Mouse (Mus musculus) embryonic facial prominence, embryonic 15.5 days (tissue): ENCODE data around the gene Rtn4rl2. TPM values are rescaled to one million over a fixed set of nuclear protein-coding genes. Genes with fewer than 3 reads are reported as not detected.

Experiments used
- ATAC-seq: fragments of 200-750 bp; cut with Nextera tagmentation; 2 replicates; pipeline ENCODE4 v1.8.0; 2017; ENCODE audit warnings: low read depth, moderate TSS enrichment; ENCODE audit not compliant: insufficient number of reproducible peaks, low FRiP score, low TSS enrichment
- H3K27ac ChIP-seq: fragments of 300-500 bp; sonication (generic); replicated peaks from 2 replicates; pipeline ENCODE4 v1.5.1; 2015; ENCODE audit warnings: mild to moderate bottlenecking, inconsistent platforms
- H3K27me3 ChIP-seq: fragments of 300-500 bp; sonication (generic); 2 replicates; pipeline ENCODE4 v1.6.1; 2015; ENCODE audit warnings: inconsistent platforms
- H3K36me3 ChIP-seq: fragments of 300-500 bp; sonication (generic); 2 replicates; pipeline ENCODE4 v1.6.1; 2015; ENCODE audit warnings: mild to moderate bottlenecking, inconsistent platforms
- H3K4me1 ChIP-seq: fragments of 300-500 bp; sonication (generic); 2 replicates; pipeline ENCODE4 v1.6.1; 2015; ENCODE audit warnings: inconsistent platforms
- H3K4me2 ChIP-seq: fragments of 300-500 bp; sonication (generic); replicated peaks from 2 replicates; pipeline ENCODE4 v1.6.1; 2015; ENCODE audit warnings: mild to moderate bottlenecking, inconsistent platforms
- H3K4me3 ChIP-seq: fragments of 300-500 bp; sonication (generic); replicated peaks from 2 replicates; pipeline ENCODE4 v1.5.1; 2015; ENCODE audit warnings: mild to moderate bottlenecking, inconsistent platforms
- H3K9ac ChIP-seq: fragments of 300-500 bp; sonication (generic); 2 replicates; pipeline ENCODE4 v1.6.1; 2015; ENCODE audit warnings: inconsistent platforms
- H3K9me3 ChIP-seq: fragments of 300-500 bp; sonication (generic); replicated peaks from 2 replicates; pipeline ENCODE4 v1.6.1; 2016; ENCODE audit warnings: inconsistent platforms
- WGBS: fragments of 180-500 bp; shearing (Covaris S2); methylation state at CpG from one replicate; pipeline ENCODE4 v1.1.7; 2015; 5-methylcytosine and 5-hydroxymethylcytosine counted together
- polyA plus RNA-seq: library from polyadenylated mRNA; unstranded; fragments of >200 nt; fragmentation: Nextera tagmentation; extraction: Ambion mirVana; gene quantifications from 2 replicates; pipeline ENCODE4 v1.2.1, GENCODE M21; 2015

Rtn4rl2 gene
- polyA plus RNA-seq = 1.1 and 2.0 TPM in 2 replicates

DNA sequence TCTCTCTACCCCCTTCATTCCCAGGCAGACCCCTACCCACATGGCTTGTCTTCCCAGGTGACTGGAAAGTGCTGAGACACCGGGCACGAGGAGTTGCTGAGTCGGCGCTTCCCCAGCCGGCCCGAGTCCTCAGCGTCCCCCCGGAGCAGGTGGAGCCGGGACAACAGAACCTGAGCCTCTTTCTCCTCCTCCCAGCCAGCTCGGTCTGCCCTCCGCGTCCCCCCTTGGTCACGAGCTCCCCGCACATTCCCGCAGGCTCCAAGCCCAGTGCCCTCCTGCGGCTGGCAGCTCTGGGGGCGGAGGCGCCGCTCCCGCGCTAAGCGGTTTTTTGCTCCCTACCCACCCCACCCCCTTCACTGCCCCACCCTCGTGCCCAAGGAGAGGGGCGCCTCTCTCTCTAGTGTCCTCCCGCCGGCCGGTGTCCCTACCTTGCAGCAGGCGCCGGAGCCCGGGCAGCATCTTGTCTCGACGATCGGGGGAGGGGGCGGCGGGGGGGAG lies at the start of gene Rtn4rl2:
Gene Rtn4rl2 (minus strand): TSS at position 477 of the 498 bp plus-strand sequence.
- Histone ChIP-seq H3K27ac (no peak within 1 kb of the TSS), H3K9ac (no peak within 1 kb of the TSS), H3K4me3 (peak within 1 kb of the TSS; percentile 60), H3K27me3 (peaks cover 88% of the 10 kb centered on the region), H3K9me3 (no peaks in the 10 kb centered on the region), H3K36me3 (no peaks in the 10 kb centered on the region), H3K4me1 (peaks cover 48% of the 10 kb centered on the region), H3K4me2 (peak within 1 kb of the TSS; percentile 80)
- under 1% methylated on average over 35 of the region's 35 CpGs for WGBS
- no peak for ATAC-seq

DNA sequence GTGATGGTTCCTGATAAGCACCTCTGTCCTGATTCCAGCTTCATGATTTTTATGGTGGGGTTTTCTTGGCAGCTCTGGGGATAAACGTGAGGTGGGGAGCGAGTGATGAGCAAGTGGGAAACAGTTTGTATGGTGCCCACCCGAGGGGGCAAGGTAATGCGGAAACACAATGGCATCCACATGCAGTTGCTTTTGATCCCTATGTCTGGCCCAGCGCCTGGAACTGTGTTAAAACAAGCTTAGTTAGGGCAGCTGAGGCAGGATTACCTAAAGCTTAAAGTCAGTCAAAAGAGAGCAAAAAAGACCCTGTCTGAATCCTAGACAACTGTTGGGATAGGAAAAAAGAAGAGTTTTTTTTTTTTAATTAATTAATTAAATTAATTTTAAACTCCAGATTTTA lies 48.6 kb upstream of the Rtn4rl2 start:
- Histone ChIP-seq H3K4me1 (peaks cover 17% of the 10 kb centered on the region), H3K36me3 (no peaks in the 10 kb centered on the region), H3K9ac (no peak overlapping the region), H3K27ac (no peak overlapping the region), H3K4me2 (no peak overlapping the region), H3K27me3 (no peaks in the 10 kb centered on the region), H3K4me3 (no peak overlapping the region), H3K9me3 (no peaks in the 10 kb centered on the region)
- WGBS = 62% methylated on average over 5 of the region's 5 CpGs
- ATAC-seq = no peak

DNA sequence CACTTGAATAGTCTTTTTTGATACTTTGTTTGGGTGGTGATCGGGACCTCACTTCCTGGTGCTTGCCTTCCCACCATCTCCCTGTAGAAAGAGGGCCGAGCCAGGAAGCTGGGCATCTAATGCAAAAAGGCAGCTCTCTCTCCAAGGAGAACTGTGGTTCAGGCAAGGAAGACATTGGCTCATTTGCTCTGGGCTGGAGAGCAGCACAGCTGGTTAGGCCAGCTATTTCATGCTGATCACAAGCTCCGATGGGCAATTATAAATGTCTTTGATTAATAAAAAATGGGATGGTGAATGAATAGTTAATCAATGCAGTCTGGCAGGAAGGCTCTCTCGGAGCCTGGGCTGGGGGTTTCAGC lies 48.1 kb upstream of the Rtn4rl2 start:
- peaks cover 17% of the 10 kb centered on the region for H3K4me1 ChIP-seq
- H3K27me3 ChIP-seq = no peaks in the 10 kb centered on the region
- H3K9ac ChIP-seq = no peak overlapping the region
- H3K36me3 ChIP-seq = no peaks in the 10 kb centered on the region
- H3K4me3 ChIP-seq = no peak overlapping the region
- H3K27ac ChIP-seq = no peak overlapping the region
- ATAC-seq = no peak
- 46% methylated on average over 4 of the region's 4 CpGs for WGBS
- no peaks in the 10 kb centered on the region for H3K9me3 ChIP-seq
- no peak overlapping the region for H3K4me2 ChIP-seq

DNA sequence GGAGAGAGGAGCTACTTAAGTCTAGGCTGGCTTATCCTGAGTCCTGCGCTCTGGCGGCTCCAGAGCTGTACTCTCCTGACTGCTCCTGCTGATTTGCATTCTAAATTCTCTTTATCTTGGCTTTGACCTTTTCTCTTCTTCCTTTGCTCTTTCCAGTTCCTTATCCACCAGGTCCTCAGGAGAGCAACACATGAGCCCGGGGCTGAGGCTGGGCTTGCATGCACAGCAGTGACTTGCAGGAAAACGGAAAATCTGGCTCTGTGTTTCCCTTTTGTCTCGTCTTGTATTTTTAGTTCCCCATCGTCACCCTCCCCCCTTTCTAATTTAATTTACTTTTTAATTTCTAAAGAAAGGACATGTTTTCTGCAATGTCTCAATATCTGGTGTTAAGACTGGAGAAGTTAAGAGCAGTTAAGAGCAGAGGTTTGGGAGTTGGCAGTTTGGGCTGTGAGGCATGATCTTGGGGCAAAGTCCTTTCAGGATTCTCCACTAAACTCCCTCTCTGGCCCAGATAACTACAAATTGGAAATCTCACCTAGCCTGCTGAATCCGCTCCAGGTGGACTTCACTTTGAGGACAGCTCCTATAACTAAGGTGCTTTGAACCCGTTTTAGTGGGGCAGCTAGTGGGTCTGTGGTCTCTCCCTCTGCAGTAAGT lies 47.6 kb upstream of the Rtn4rl2 start:
- Histone ChIP-seq H3K4me2 (no peak overlapping the region), H3K4me1 (peaks cover 17% of the 10 kb centered on the region), H3K4me3 (no peak overlapping the region), H3K27me3 (no peaks in the 10 kb centered on the region), H3K27ac (no peak overlapping the region), H3K36me3 (no peaks in the 10 kb centered on the region), H3K9me3 (no peaks in the 10 kb centered on the region), H3K9ac (no peak overlapping the region)
- no peak for ATAC-seq
- 70% methylated on average over 8 of the region's 8 CpGs for WGBS

DNA sequence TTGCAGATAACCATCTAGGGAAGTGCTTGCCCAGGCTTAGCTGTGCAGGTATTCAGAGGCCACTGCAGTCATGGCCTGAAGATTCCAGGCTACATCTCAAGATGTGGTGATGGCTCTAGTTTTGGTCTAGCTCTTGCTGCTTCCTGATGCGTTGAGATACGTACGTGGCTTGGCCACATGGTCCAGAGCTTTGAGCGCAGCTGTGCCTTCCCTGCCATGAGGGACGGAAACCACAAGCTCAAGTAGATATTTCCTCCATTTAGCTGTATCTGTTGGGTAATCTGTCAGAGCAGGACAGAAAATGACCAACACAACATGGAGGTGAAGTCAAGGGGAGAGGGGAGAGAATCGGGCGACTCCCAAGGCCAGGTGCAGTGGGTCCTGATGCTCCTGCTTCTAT lies 43.7 kb upstream of the Rtn4rl2 start:
- WGBS = 91% methylated on average over 7 of the region's 7 CpGs
- no peaks in the 10 kb centered on the region for H3K9me3 ChIP-seq
- no peak for ATAC-seq

DNA sequence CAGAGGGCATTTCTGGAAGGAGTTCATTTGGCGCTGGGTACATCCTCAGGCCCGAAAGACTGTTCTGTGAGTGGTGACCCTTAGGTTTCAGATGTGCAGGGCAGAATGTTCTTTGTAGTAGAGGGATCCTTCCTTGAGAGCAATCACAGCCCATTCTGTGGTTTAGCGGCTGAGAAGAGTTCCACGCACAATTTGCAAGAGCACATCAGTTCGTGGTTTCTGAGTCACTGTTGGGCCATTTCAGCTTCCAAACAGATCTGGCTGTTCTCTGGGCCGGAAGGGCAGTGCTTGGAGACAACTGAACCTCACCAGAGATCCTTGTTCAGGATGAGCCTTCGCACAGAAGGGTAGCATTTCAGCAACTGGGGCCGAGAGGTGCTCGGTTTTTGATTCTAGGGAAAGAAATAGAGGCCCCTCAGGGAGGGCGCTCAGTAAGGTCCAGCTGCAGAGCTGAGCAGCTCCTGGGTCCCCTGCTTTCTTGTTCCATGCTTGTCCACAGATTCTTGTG lies 33.1 kb upstream of the Rtn4rl2 start:
- no peak for ATAC-seq
- 72% methylated on average over 10 of the region's 10 CpGs for WGBS
- Histone ChIP-seq H3K36me3 (no peaks in the 10 kb centered on the region), H3K9ac (no peak overlapping the region), H3K4me1 (no peaks in the 10 kb centered on the region), H3K27ac (no peak overlapping the region), H3K4me2 (no peak overlapping the region), H3K4me3 (no peak overlapping the region), H3K27me3 (no peaks in the 10 kb centered on the region), H3K9me3 (no peaks in the 10 kb centered on the region)

More for the DNA sequence above, 43.7 kb upstream of the Rtn4rl2 start:
- Histone ChIP-seq H3K27ac (no peak overlapping the region), H3K4me1 (no peaks in the 10 kb centered on the region), H3K27me3 (no peaks in the 10 kb centered on the region), H3K36me3 (no peaks in the 10 kb centered on the region), H3K9ac (no peak overlapping the region), H3K4me2 (no peak overlapping the region), H3K4me3 (no peak overlapping the region)

DNA sequence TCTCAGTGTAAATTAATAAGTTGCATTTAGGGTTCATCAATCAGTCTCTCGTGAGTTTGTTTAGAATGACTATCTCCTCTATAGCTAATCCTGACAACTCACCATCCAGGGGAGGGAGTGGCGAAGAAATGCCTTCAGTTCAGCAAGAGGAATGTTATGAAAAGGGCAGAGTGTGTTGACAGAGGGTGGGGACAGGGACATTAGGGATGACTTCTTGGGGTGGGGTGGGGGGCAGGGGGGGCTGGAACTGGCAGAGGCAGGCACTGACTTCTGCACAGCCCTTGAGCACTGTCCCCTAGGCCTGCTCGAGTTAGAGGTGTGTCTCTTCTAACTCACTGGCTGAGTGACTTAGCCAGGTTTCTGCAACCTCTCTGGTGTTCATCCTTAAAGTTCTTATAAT lies 31.7 kb upstream of the Rtn4rl2 start:
- Histone ChIP-seq H3K9me3 (no peaks in the 10 kb centered on the region), H3K9ac (no peak overlapping the region), H3K4me3 (no peak overlapping the region), H3K4me1 (no peaks in the 10 kb centered on the region), H3K27ac (no peak overlapping the region), H3K4me2 (no peak overlapping the region), H3K27me3 (no peaks in the 10 kb centered on the region), H3K36me3 (no peaks in the 10 kb centered on the region)
- ATAC-seq = no peak
- 61% methylated on average over 3 of the region's 3 CpGs for WGBS

DNA sequence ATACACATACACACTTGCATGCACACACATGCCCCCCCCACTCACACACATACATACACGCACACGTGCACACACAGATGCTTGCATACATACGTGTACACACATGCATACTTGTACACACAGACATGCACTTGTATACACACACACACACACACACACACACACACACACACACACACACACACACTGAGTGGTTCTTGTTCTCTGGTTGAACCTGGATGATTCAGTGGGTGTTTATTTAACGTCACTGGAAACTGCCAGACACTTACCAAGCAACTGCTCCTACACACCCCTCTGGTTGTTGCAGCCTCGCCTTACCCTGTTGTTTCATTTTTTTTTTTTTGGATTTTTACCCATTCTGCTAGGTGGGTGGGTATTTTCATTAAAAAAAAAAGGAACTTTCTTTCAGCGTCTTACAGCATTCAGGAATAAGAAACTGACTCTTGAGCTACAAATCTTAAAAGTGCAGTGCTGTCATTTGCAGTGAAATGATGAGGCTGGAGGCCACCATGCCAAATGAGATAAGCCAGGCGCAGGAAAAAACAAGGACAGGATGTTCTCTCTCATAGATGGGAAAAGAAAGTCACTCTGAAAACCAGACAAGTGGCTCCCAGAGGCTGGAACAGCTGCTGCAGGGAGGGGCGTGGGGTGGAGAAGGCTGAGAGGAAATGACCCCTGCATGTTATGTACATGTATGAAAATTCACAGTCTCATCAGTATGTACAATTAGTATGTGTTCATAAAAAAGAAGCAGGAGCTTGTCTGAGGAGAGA lies 30.2 kb upstream of the Rtn4rl2 start:
- no peak for ATAC-seq
- H3K27ac ChIP-seq = no peak overlapping the region

DNA sequence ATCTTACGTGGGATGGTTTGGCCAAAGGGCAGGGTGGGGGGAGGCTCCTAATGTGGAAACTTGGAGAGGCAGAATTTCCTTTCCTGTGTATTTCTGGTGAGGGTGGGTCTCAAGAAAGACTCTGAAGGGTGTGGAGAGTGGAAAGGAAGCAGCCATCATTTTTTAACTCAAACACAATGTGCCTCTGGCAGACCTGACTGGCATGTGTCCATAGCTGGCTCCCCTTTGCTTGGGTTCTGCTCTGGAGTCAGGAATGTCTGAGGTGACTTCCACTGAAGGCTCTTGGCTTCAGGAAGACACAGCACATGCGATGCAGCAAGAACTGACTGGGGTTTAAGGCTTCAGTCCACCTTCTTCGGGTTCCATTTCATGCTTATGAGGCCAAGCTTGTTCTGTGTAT lies 28.8 kb upstream of the Rtn4rl2 start:
- Histone ChIP-seq H3K36me3 (no peaks in the 10 kb centered on the region), H3K4me2 (no peak overlapping the region), H3K4me3 (no peak overlapping the region), H3K27ac (no peak overlapping the region), H3K9me3 (no peaks in the 10 kb centered on the region), H3K4me1 (no peaks in the 10 kb centered on the region), H3K9ac (no peak overlapping the region), H3K27me3 (no peaks in the 10 kb centered on the region)
- 47% methylated on average over 3 of the region's 3 CpGs for WGBS
- no peak for ATAC-seq

More for the DNA sequence above, 30.2 kb upstream of the Rtn4rl2 start:
- 75% methylated on average over 8 of the region's 8 CpGs for WGBS
- no peak overlapping the region for H3K4me2 ChIP-seq
- H3K4me3 ChIP-seq = no peak overlapping the region
- no peak overlapping the region for H3K9ac ChIP-seq
- H3K4me1 ChIP-seq = no peaks in the 10 kb centered on the region
- no peaks in the 10 kb centered on the region for H3K9me3 ChIP-seq
- no peaks in the 10 kb centered on the region for H3K27me3 ChIP-seq
- H3K36me3 ChIP-seq = no peaks in the 10 kb centered on the region

DNA sequence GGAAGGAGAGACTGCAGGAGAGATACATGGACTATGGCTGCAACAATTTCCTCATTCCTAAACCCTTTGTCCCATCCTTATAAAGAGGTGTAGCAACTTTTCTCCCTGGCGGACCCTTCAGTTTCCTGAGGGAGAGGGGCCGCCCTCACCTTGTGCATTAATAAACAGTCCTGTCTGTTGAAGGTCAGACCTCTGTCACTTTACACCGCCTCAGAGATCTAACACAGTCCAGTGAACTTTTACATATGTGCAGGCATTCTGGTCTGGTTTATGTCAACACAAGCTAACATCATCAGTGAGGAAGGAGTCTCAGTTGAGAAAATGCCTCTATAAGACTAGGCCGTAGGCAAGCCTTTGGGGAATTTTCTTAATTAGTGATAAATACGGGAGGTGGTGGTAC lies 27.4 kb upstream of the Rtn4rl2 start:
- Histone ChIP-seq H3K9ac (no peak overlapping the region), H3K4me1 (no peaks in the 10 kb centered on the region), H3K27me3 (no peaks in the 10 kb centered on the region), H3K9me3 (no peaks in the 10 kb centered on the region), H3K4me3 (no peak overlapping the region), H3K27ac (no peak overlapping the region), H3K36me3 (no peaks in the 10 kb centered on the region), H3K4me2 (no peak overlapping the region)
- no peak for ATAC-seq
- 75% methylated on average over 5 of the region's 5 CpGs for WGBS

DNA sequence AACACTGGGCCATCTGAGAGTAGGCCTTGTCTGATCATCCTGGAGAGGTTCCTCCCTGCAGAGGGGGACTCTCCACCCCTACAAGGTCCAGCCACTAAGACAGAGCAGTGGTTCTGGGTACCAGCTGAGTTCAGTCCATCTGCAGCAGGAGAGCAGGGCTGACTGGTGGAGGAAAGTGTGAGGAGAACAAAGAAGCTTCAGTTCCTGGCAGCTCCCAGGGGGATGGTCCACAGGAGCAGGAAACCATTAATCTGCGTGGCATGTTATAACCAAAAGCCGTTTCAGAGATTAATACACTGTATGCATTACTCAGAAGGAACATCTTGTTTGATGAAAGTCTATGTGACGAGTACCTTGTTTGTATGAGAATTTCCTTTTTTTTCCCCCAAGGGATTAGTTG lies 26.2 kb upstream of the Rtn4rl2 start:
- Histone ChIP-seq H3K9ac (no peak overlapping the region), H3K9me3 (no peaks in the 10 kb centered on the region), H3K27ac (no peak overlapping the region), H3K4me1 (no peaks in the 10 kb centered on the region), H3K4me2 (no peak overlapping the region), H3K36me3 (no peaks in the 10 kb centered on the region), H3K4me3 (no peak overlapping the region), H3K27me3 (no peaks in the 10 kb centered on the region)
- 35% methylated on average over 3 of the region's 3 CpGs for WGBS
- ATAC-seq = no peak
